Mouse (Mus musculus): ENCODE results near the gene 2700049A03Rik.
A peak's percentile ranks its signal among the peaks of the same experiment; 100 is the strongest.

Gene 2700049A03Rik

GRCm38 (mm10) chr12:71183736-71184135 lies 47.1 kb downstream of the 2700049A03Rik start:
- DNase-seq (ENCODE audit: low spot score in 2 of 2): no peak

DNA sequence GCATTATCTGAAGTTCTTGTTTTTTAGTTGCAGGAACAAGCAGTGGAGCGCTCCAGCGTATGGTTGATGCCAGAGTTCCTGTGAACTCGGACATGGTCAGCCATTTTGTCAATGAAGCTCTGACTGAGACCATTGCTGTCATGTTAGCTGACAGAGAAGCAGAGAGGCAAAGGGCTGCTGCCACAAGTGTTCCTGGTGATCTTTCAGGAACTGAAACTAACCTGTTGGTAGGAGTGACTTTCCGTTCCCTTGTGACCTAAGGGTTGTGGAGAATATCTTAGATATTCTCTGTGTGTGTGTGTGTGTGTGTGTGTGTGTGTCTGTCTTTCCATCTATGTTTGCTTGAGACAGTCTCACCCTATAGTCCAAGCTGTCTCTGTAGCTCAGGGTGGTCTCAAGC lies 47.7 kb downstream of the 2700049A03Rik start:
- no peak for DNase-seq (ENCODE audit: low spot score in 2 of 2)

DNA sequence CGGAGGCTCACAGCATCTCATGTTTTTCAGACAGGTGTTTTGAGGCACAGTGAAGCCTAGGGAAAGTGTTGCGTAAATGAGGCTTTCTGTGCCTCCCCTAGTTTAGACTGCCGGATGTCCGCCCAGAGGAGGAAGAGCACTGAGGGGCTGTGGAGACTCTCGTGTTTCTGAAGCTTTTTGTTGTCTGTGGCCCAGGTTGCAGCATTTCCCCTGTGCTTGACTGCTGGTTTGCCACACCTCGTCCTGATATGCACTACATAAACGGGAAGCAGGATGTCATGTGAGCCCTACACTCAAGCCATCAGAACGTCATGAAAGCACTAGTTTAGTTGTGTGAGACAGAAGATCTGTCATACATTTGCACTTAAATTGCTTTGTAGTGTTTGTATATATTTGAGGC lies 56.1 kb downstream of the 2700049A03Rik start:
- no peak for DNase-seq (ENCODE audit: low spot score in 2 of 2)

DNA sequence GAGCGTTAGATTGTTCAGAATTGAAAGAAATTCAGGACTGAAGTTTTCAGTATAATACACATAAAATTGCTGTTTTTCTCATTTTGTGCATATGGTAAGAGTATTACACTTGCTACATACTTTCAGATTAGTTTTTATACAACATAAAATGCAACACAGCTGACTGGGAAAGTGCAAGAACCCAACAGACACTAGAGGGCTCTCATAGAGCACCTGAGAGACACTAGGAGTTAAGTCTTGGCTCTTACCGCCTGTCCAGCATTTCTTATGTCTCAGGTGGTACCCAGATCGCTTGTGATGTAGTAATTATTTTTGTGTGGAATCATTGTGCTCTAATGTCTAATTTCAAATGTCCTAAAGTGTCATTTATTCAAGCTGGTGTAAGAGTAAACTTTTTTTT lies 61.0 kb downstream of the 2700049A03Rik start:
- no peak for DNase-seq (ENCODE audit: low spot score in 2 of 2)

GRCm38 (mm10) chr12:71201753-71202152 lies 65.1 kb downstream of the 2700049A03Rik start:
- DNase-seq (ENCODE audit: low spot score in 2 of 2): no peak

GRCm38 (mm10) chr12:71204303-71204702 lies 67.7 kb downstream of the 2700049A03Rik start:
- DNase-seq (ENCODE audit: low spot score in 2 of 2): no peak

DNA sequence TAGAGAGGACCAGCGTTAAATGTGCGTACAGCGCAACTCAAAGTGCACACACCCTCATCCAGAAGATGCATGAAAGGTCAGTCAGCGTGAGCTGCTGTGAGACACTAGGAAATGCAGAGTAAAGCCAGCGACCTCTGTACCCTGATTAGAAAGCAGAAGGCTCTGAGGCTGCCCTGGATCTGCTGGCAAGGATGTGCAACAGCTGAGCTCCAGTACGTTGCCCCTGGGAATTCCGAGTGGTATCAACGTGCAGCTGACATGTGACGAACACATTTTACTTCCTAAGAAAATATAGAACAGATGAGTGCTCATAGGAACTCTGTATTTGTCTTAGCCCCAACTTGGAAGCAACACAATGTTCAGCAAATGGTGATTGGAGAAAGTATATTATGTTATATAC lies 80.5 kb downstream of the 2700049A03Rik start:
- DNase-seq (ENCODE audit: low spot score in 2 of 2): no peak

DNA sequence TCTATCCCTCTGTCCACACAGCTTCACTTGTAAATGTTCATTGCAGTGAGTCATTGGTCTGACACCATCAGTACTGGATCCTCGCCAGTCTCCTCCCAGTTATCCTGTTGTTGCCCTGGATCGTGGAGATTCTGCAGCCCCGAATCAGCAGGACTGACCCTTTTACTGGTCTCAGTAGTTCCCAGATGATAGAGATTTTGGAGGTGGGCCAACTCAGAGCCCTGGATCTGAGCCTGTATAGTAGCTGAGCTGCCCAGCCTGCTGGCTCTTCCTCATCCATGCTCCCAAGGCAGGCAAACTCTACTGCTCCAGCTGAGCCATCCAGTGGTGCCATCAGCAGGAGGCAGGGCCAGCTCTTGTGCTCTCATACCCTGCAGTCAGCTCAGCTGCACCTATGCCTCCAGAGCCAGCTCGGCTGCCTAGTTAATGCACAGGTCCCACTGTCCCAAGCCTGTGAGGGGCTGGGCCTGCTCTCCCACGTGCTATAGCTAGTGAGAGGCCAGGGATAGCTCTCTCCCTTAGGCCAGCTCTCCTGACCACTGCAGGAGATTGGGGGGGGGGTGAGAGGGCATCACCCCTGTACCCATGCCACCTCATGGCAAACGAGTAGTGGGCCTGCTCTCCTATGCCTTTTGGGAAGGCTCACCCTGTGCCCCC lies 81.3 kb downstream of the 2700049A03Rik start:
- DNase-seq (ENCODE audit: low spot score in 2 of 2): no peak

DNA sequence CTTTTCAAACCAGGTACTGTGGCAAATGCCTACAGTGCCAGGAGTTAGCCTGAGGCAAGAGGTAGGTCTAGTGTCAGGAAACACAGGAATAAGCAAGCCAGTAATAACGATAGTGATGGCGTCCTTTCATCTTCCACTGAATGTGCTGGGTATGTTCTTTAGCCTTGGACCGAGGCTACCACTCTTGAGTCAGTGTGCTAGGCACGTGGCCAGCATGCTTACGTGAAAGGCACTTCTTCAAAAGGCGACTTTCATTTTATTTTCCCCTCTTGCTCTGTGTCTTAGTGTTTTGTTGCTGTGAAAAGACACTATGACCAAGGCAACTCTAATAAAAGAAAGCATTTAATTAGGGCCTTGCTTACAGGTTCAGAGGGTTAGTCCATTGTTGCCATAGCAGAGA lies 86.1 kb downstream of the 2700049A03Rik start:
- DNase-seq (ENCODE audit: low spot score in 2 of 2): no peak

DNA sequence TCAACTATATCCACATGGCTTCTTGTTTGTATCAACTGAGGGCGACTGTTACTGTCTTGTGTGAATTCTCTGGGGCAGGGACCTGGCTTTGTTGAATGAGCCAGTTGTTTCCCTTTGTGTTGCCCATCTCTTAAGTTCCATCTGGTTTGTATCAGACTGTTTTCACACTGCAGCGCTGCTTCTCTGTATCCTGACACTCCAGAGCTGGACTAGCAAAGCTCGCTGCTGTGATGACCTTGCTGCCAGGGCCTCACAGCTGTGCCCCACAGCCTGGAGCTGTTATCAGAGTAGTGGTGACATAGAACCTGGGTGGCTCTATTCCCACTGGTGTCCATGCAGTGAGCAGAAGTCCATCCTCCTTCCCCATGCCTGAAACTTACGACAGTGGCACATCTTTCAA lies 91.1 kb downstream of the 2700049A03Rik start:
- no peak for DNase-seq (ENCODE audit: low spot score in 2 of 2)

GRCm38 (mm10) chr12:71228925-71229649 lies 92.4 kb downstream of the 2700049A03Rik start:
- DNase-seq (ENCODE audit: low spot score in 2 of 2): no peak

DNA sequence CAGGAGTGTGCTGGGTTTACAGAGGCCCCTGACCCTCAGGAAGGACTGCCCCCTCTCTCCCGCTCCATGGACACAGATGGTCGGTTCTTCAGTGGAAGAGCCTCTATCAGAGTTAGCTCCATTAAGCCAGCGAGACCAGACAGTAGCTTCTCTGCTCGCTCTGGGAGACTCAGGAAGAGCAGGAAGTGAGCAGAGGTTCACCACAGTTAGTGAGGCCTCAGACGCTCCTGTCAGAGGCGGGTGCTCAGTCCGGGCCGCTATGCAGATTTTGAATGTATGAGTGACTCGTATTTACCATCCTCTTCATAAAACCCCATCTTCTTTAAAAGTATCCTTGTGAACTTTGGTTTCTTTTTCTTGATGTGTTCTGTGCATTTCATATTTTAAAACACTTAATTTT lies 94.9 kb downstream of the 2700049A03Rik start:
- no peak for DNase-seq (ENCODE audit: low spot score in 2 of 2)

- no peak for DNase-seq (ENCODE audit: low spot score in 2 of 2)
These were observed 96.8 kb downstream of the 2700049A03Rik start for GRCm38 (mm10) chr12:71233426-71233825.

DNA sequence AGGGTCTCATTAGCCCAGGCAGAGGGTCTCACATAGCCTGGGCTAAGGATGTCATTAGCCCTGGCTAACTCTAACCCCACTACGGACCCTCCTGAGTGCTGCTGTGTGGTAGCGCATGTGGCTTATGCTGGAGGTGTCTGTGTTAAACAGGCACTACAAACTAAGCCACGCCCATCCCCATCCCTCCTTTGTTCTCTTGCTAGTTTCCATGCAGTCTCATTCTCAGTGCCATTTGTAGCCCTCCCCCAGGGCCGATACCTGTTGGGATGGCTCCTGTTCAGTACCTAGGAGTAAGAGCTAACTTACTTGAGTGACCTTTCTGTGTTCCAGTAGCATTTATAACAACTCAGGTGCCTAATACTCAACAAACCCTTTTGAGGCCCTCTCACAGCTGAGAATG lies 100.4 kb downstream of the 2700049A03Rik start:
- no peak for DNase-seq (ENCODE audit: low spot score in 2 of 2)

DNA sequence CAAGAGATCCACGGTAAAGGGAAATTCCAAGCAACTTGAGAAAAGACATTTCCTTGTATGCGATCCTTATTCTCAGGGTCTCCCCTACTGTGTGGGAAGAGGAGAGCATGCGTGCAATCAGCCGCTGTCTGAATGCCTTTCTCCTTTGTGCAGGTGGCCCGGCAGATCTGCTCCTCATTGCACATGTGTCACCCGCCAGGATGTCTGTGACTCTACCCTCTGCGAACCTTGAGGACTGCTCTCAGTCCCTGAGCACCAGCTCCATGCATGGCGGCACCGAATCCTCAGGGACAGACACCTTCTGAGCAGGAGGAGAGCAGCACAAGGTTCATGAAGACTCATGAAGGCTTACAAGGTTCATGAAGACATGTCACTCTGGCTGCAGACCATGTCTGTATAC lies 106.1 kb downstream of the 2700049A03Rik start:
- no peak for DNase-seq (ENCODE audit: low spot score in 2 of 2)

- DNase-seq (ENCODE audit: low spot score in 2 of 2): no peak
These were observed 108.2 kb downstream of the 2700049A03Rik start for GRCm38 (mm10) chr12:71244766-71245390.

- DNase-seq (ENCODE audit: low spot score in 2 of 2): no peak
These were observed 110.5 kb downstream of the 2700049A03Rik start for GRCm38 (mm10) chr12:71247191-71247590.

- DNase-seq (ENCODE audit: low spot score in 2 of 2): no peak
These were observed 112.7 kb downstream of the 2700049A03Rik start for GRCm38 (mm10) chr12:71249348-71249747.

DNA sequence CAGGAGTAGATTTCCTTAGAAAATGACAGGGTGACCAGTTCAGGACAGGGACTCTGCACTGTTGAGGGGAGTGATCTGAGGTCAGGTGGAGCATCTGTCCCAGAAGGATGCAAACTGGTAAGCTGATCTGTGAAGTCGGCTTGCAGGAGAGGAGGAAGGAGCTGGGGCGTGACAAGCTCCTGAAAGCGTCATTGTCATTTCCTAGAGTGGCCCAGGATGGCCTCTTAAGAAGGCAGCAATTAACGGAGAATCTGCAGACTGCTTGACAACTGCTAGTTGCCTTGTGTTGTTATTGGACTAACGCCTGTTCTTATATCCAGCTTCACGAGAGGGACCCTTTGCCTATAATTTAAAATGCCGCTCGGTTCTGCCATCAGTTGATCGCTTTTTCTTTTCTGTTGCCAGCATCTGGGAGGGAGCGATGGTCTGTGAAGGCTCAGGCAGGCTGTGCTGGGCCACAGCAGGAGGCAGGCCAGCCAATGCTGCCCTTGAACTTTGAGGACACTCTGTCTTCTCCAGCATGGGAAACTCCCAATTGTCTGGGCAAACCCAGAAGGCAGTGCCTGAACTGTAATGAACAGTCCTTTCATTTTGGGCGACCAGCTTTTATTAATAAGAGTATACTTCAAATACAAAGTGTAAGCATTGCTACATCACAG lies 116.0 kb downstream of the 2700049A03Rik start:
- peak in 1 of 2 experiments; percentile 24 for DNase-seq (ENCODE audit: low spot score in 2 of 2)

DNA sequence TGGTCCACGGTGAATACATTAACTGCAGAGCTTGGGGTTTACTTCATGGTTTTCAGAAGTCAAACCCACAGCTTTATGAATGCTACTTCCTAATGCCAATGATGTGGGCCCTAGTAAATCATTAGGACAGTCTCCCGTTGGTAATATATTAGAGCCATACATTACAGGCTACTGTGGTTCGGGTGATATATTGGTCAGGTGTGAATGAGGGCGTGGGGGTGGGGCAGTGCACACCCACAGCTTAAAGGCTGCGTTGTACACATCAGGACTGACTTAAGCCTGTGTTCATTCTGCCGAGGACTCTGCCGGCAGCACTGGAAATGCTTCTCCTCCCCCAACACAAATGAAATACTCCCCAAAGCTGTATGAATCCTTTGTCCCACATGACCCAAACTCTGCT lies 118.1 kb downstream of the 2700049A03Rik start:
- no peak for DNase-seq (ENCODE audit: low spot score in 2 of 2)

- DNase-seq (ENCODE audit: low spot score in 2 of 2): no peak
These were observed 121.7 kb downstream of the 2700049A03Rik start for GRCm38 (mm10) chr12:71258196-71258920.

GRCm38 (mm10) chr12:71264211-71264610 lies 127.6 kb downstream of the 2700049A03Rik start:
- DNase-seq (ENCODE audit: low spot score in 2 of 2): no peak

Measured in urinary bladder, postnatal 4 days (tissue).